Mouse (Mus musculus) cerebellum, adult 8-10 months (tissue): Measurements from ENCODE around the gene Itga3.
A peak's percentile ranks its signal among the peaks of the same experiment; 100 is the strongest.

Experiments used
- DNase-seq: peaks from one replicate; pipeline ENCODE4 v3.0.0; 2022

The Itga3 gene

DNA sequence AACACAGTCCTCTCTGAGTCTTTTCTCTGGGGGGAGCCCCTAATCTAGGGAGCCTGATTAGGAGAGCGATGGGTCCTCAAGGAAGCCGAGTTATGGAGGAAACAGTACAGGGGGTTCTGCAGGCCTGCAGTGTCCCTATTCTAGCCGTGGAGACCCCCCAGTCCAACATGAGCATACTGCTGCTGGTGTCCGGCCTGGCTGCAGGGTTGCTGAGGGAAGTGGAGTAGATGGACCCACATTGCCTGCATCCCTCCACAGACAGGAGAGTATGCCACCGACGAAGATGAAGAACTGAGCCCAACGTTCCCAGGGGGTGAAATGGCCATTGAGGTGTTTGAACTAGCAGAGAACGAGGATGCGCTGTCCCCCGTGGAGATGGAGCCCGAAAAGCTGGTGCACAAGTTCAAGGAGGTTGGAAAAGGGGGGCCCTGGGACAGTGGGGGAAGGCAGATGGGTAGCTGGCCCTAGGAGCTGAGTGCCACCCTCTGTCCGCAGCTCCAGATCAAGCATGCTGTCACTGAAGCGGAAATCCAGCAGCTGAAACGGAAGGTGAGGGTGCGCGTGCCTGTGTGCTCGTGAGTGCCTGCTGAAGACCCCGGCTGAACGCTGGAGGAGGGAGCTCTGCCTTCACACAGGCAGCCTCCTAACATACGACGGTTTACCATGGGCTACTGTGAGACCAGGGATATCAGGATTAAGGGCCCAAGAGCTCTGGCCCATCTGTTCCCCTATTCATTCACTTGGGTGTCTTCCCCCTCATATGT is 74.8 kb downstream of the Itga3 start:
- DNase-seq: no peak

- DNase-seq: peak; percentile 88
Observed at GRCm38 (mm10) chr11:95001058-95001457, 75.5 kb downstream of the Itga3 start.

DNA sequence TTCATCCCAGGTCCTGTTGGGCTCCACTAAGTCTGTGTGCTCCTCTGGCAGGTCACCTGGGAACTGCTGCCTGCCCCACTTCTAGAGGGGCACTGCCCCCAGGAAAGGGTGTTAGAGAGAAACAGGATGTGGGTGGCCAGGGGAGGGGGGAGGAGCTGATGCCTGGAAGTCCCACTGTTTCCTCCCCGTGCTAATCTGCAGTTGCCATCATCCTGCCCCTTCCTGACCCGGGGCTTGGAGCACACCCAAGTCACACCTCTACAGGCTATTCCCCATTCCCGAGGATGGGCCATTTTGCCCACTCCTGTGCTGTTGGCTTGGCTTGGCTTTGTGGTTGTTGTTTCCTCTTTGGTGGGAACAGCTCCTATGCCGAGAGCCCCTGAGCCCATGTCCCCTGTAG is 76.1 kb downstream of the Itga3 start:
- DNase-seq: peak; percentile 48

DNA sequence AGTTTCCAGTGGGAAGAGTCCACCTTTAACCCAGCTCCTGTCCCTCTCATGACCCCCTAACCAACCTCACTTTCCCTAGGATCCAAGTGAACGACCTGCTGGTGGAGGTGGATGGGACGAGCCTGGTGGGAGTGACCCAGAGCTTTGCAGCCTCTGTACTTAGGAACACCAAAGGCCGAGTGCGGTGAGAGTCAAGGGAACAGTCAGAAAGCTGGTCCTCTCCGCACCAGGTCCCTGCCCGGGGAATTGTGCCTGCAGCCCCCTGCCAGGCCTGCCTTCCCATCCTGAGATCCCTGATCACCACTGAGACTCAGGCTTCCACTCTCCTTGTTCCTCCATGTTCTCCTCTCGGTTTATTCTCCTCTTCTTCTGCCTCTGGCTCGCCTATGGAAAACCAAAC is 76.5 kb downstream of the Itga3 start:
- DNase-seq: no peak

- no peak for DNase-seq
Observed at GRCm38 (mm10) chr11:94998041-94998531, 78.5 kb downstream of the Itga3 start.

GRCm38 (mm10) chr11:94997596-94997995 is 79.0 kb downstream of the Itga3 start:
- DNase-seq: no peak

GRCm38 (mm10) chr11:94996984-94997383 is 79.6 kb downstream of the Itga3 start:
- no peak for DNase-seq

- no peak for DNase-seq
Observed at GRCm38 (mm10) chr11:94996101-94996500, 80.5 kb downstream of the Itga3 start.

DNA sequence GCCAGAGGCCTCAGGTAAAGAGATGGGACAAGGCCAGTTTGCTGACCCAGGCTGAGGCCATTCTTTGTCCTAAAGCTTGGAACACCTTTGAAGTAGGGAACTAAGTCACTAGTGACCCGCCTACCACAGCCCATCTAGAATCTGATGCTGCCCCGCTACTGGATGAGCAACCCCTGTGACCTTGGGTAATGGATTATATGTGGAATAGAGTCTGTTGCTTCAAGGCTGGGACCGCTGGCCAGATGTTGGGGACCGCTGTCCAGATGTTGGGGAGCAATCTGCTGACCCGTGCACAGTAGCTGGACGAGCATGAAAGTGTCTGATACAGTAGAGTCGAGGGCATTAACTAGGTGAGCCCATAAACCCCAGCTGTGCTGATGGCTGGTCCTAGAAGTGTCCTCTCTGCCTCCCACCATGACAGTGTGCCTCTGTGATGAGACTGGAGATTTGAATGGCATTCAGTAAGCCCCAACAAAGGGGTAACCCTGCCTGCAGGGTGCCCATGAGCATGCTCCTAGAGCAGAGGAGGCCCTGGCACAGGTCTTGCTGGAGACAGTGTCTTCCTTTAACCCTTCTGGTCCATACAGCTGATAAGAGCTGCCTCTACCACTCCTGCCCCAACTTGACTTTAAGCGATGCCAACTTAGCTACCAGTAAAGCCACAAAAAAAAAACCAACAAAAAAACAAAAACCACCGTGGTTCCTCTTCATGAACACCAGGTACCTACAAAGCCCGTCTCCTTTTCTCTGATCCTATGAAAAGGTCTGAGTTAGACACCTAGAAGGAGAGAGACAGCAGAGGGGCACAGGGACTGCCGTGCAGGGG is 81.4 kb downstream of the Itga3 start:
- DNase-seq: no peak
